Mouse (Mus musculus): ENCODE measurements at regions not wholly inside any gene's neighbourhood (a gene's known extent, or its start where the extent isn't known, plus 50 kb on each side); places are given as distances from the start of the nearest gene placed in this dataset.
"Not testable (repeated sequence)": the region's sequence is repeated elsewhere in the genome, so short reads cannot be mapped to it uniquely, and the experiment has no call there.

DNA sequence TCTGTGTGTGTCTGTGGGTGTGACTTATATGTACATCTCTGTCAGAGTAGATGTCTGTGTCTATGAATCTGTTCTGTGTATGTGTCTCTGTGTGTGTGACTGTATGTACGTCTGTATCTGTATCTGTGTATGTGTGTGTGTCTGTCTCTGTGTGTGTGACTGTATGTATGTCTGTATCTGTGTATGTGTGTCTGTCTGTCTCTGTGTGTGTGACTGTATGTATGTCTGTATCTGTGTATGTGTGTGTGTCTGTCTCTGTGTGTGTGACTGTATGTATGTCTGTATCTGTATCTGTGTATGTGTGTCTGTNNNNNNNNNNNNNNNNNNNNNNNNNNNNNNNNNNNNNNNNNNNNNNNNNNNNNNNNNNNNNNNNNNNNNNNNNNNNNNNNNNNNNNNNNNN, 88.3 kb downstream of the Sspn start:
- ATAC-seq (ENCODE audit: insufficient read depth, low FRiP score) = peak; percentile 58; the same call in 1 of the 2 replicates
- H3K9me3 ChIP-seq (replicated peaks; ENCODE audit: control insufficient read depth, low read length); H3K4me2 ChIP-seq (ENCODE audit: low read depth, low read length); H3K4me1 ChIP-seq (ENCODE audit: control insufficient read depth, insufficient read depth, low read length); H3K4me3 ChIP-seq (replicated peaks; ENCODE audit: low read length); H3K27ac ChIP-seq (ENCODE audit: low read length); H3K9ac ChIP-seq (ENCODE audit: low read length); H3K36me3 ChIP-seq (ENCODE audit: control insufficient read depth, insufficient read depth, low read length); H3K27me3 ChIP-seq (ENCODE audit: control insufficient read depth, insufficient read depth, low read length): not testable (repeated sequence)
- WGBS = 63% methylated on average over 1 of the region's 1 CpGs

Data from stomach, embryonic 16.5 days (tissue).